Mouse (Mus musculus) bone marrow macrophage, adult 2 months (primary cell): Measurements from ENCODE around the gene Rps6kb2.

Source experiments
- CTCF ChIP-seq: IDR thresholded peaks from 2 replicates; pipeline ENCODE4 v1.5.1; 2012; ENCODE audit warnings: low read depth, mild to moderate bottlenecking, low read length, moderate library complexity
- POLR2A ChIP-seq: IDR thresholded peaks from 2 replicates; pipeline ENCODE4 v1.6.1; 2012; ENCODE audit warnings: mild to moderate bottlenecking, low read depth, low read length, borderline replicate concordance

DNA sequence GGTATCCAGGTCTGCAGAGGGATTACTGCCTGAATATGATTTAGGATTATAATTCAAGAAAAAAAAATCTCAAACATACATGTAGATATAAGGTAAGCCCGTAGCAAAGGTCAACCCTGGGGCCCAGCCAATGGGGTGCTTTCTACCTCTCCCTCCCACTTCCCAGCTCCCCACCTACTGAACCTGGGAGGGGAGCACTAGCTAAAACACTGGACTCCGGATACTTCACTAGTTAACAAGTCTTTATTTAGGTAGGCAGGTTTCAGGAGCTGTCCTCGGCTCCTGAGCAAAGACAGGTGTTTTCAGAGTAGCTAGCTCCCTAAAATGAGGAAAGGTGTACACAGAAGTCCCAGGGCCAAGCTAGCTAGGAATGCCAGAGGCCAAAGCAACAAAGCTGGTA, 946 bp upstream of the Rps6kb2 start:
- no peak for TF ChIP-seq CTCF
- no peak for TF ChIP-seq POLR2A
